Mouse (Mus musculus): Measurements from ENCODE around the gene Syncrip.

GRCm38 (mm10) chr9:88519390-88520121 lies 37.2 kb upstream of the Syncrip start:
- TF ChIP-seq CTCF (IDR thresholded peaks at IDR 0.05; ENCODE audit: low read depth) (no peak), EP300 (IDR thresholded peaks at IDR 0.05; ENCODE audit: low read depth) (no peak)

All from liver, embryonic 14.5 days (tissue).